Mouse (Mus musculus) ES-E14 (cell line): ENCODE measurements at regions not wholly inside any gene's neighbourhood (a gene's known extent, or its start where the extent isn't known, plus 50 kb on each side); places are given as distances from the start of the nearest gene placed in this dataset.

ENCODE experiments used
- CHD2 ChIP-seq: IDR thresholded peaks from 2 replicates; pipeline ENCODE4 v1.6.1; 2014; ENCODE audit warnings: mild to moderate bottlenecking, low read depth, low read length, inconsistent platforms
- MAFK ChIP-seq: IDR thresholded peaks from 2 replicates; pipeline ENCODE4 v1.6.1; 2014; ENCODE audit warnings: mild to moderate bottlenecking, low read depth, low read length, inconsistent platforms; ENCODE audit not compliant: insufficient read depth
- ZNF384 ChIP-seq: IDR thresholded peaks from 2 replicates; pipeline ENCODE4 v1.6.1; 2012; ENCODE audit warnings: low read depth, low read length, inconsistent platforms

GRCm38 (mm10) chr12:94731391-94731790 lies 960.6 kb upstream of the Flrt2 start:
- TF ChIP-seq MAFK (no peak), CHD2 (no peak), ZNF384 (no peak)
